Mouse (Mus musculus): ENCODE measurements around the gene Bphl.
A peak's percentile ranks its signal among the peaks of the same experiment; 100 is the strongest.
"Not testable (repeated sequence)": the region's sequence is repeated elsewhere in the genome, so short reads cannot be mapped to it uniquely, and the experiment has no call there.

The Bphl gene

DNA sequence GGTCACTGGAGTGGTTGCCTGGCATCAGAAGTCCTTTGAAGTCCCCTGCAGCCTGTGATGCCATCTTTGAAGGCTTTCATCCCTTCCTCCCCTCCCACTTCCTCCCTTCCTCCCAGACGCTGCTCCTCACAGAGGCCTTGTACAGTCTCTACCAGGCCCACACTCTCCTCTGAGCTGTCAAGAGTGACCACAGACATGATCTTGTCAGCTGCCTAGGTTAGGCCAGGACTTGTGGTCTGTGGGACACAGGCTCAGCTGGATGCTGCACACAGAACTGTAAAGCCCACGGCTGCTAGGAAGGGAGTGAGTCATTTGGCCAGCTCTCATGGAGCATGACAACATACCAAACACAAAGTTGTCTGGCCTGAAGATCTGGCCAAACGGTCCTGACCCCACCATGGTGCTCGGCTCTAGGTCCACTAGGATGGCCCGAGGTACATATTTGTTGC lies 50.8 kb downstream of the Bphl start:
- not testable (repeated sequence) for DNase-seq (ENCODE audit: low spot score in 2 of 2)

DNA sequence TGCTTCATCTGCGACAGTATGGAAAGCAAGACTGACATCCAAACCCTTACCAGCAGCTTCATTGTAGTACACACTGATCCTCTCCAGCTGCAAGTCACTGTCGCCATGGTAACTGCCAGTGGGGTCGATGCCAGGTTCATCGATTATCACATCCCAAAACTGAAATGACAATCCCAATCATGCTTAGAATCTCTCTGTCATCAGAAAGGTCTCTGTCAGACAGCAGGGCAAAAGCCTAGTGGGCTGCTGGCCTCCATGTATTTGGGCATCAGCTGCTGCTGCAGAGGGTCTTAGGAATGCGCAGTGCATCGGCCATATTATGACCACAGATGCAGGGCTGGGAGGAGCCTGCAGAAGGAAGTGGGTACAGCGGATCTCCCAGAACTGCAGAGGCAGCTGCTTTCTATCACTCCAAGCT lies 51.5 kb downstream of the Bphl start:
- no peak for DNase-seq (ENCODE audit: low spot score in 2 of 2)

DNA sequence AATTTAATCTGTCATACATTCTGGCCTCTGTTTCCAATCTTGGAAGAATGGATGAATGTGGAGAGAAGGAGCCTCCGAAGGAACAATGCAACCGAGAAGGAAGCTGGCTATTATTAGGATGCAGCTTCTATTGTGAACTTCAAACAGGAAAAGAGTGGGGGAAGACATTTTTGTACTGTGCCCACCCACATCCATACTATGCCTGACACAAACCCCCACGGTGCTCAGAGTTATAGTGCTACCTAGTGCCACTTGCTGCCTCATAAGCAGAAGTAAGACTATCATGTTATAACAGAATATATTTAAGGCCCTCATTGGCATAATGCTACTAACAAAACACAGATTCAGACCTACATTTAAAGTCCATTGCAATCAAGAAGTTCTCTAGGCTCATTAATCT lies 52.0 kb downstream of the Bphl start:
- no peak for DNase-seq (ENCODE audit: low spot score in 2 of 2)

GRCm38 (mm10) chr13:34095542-34096435 lies 58.4 kb downstream of the Bphl start:
- DNase-seq (ENCODE audit: low spot score in 2 of 2) = peak; percentile 82 to 90

- no peak for DNase-seq (ENCODE audit: low spot score in 2 of 2)
These were observed 59.1 kb downstream of the Bphl start for GRCm38 (mm10) chr13:34096455-34096854.

GRCm38 (mm10) chr13:34097086-34097485 lies 59.7 kb downstream of the Bphl start:
- DNase-seq (ENCODE audit: low spot score in 2 of 2) = no peak

- DNase-seq (ENCODE audit: low spot score in 2 of 2) = no peak
These were observed 63.3 kb downstream of the Bphl start for GRCm38 (mm10) chr13:34100733-34101132.

- no peak for DNase-seq (ENCODE audit: low spot score in 2 of 2)
These were observed 63.9 kb downstream of the Bphl start for GRCm38 (mm10) chr13:34101247-34101646.

- DNase-seq (ENCODE audit: low spot score in 2 of 2) = no peak
These were observed 64.5 kb downstream of the Bphl start for GRCm38 (mm10) chr13:34101908-34102307.

- DNase-seq (ENCODE audit: low spot score in 2 of 2) = no peak
These were observed 68.0 kb downstream of the Bphl start for GRCm38 (mm10) chr13:34105364-34105763.

DNA sequence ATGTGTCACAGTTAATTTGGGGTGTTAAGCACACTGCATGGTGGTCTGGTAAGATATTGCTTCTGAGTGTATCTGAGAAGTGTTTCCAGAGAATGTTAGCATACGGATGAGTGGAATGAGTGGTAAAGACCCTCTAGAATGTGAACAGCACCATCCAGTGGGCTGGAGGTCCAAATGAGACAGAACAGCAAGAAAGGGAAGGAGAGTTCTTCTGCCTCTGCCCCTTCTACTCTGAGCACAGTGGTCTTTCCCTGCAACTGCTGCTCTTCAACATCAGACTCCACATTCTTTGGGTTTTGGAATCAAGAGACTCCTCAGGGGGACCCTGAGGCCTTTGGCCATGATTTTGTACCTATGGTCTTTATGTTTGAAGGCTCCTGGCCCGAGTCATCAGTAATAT lies 68.9 kb downstream of the Bphl start:
- DNase-seq (ENCODE audit: low spot score in 2 of 2) = no peak

DNA sequence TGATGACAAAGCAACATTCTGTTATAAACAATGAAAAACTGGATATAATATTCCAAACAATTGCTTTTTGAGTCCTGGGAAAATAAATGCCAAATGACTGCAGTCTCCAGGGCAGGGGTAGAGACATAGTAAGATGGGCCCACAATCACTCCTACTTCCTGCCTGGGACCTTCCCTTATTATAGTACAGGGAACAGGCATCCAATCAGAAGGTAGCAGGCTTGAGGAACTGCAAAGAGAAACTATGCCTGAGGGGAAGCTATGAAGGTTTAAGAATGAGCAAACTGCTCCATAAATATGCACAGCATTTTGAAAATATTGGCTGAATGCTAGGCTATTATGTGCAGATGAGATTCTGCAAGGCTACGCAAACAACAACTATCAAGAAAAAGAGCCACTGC lies 69.6 kb downstream of the Bphl start:
- no peak for DNase-seq (ENCODE audit: low spot score in 2 of 2)

GRCm38 (mm10) chr13:34109035-34109676 lies 71.8 kb downstream of the Bphl start:
- DNase-seq (ENCODE audit: low spot score in 2 of 2) = no peak

- DNase-seq (ENCODE audit: low spot score in 2 of 2) = no peak
These were observed 72.3 kb downstream of the Bphl start for GRCm38 (mm10) chr13:34109677-34110058.

- no peak for DNase-seq (ENCODE audit: low spot score in 2 of 2)
These were observed 73.6 kb downstream of the Bphl start for GRCm38 (mm10) chr13:34111019-34111418.

GRCm38 (mm10) chr13:34111878-34112277 lies 74.5 kb downstream of the Bphl start:
- no peak for DNase-seq (ENCODE audit: low spot score in 2 of 2)

DNA sequence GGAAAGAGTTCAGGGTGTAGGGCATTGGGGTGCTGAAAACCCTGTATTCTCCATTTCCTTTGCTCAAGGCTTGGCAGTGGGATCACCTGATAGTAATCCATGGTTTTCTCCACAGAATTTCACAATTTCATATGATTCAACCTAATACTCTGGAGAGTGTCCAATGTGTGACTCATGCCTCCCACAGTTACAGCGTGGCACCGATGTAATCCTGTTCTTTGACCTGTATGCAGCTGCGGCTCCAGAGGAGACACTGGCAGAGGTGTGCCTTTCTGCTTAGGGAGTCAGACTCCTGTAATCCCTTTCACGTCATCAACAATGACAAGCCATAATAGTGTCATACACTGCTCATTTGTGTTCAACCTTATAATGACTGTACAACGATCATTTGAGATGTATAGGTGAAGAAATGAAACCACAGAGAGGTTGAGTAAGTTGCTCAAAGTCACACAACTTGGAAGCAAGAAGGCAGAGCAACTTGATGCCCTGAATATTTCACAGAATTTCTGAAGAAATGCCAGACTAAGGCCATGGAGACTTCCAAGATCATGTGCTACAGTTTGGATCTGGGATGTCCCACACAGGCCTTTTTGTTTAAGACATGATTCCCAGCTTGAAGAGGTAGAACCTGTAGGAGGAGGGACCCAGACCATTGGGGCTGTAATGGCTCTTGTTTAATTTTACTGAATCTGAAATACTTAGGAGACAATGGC lies 75.1 kb downstream of the Bphl start:
- no peak for DNase-seq (ENCODE audit: low spot score in 2 of 2)

DNA sequence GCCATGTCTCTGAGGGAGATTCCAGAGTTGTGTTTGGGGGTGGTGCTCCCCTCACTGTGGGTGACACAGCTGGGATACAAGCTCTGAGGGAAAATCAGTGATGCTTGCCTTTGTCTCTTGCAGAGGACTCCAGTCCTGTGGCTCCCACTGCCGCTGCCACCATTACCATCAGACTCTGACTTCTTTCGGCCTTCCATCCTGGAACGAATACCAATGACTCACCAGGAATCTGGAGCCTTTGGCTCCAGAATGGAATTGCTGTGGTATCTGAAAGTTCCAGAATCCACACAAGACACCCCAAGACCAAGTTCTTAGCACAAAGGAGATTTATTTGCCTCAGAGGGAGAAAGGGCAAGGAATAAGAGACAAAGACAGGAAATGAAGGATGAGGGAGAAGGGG lies 75.7 kb downstream of the Bphl start:
- no peak for DNase-seq (ENCODE audit: low spot score in 2 of 2)

GRCm38 (mm10) chr13:34114654-34115053 lies 77.3 kb downstream of the Bphl start:
- DNase-seq (ENCODE audit: low spot score in 2 of 2) = no peak

GRCm38 (mm10) chr13:34116508-34116907 lies 79.1 kb downstream of the Bphl start:
- no peak for DNase-seq (ENCODE audit: low spot score in 2 of 2)

- no peak for DNase-seq (ENCODE audit: low spot score in 2 of 2)
These were observed 81.4 kb downstream of the Bphl start for GRCm38 (mm10) chr13:34118816-34119215.

DNA sequence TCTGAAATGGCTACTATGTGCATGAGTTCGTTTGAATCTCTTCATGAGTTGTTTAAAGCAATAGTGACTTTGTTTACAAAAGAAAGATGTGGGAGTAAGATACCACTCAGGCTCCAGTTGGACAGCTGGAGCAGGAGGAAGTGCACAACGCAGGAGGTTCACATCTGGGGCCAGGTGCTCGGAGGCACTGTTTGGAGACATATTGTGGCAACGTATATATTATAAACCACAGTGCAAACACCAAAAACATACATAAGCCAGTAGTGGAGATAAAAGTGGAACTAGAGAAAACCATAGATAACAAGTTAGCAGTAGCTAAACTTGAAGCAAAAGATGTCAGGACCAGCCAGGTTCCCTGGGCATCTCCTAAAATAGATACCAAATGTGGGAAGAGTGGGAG lies 82.0 kb downstream of the Bphl start:
- DNase-seq (ENCODE audit: low spot score in 2 of 2) = no peak

Measured in right cerebral cortex, postnatal 36 days (tissue).